Mouse (Mus musculus) small intestine, adult 2 months (tissue): ENCODE data around the gene Muc20.

Source experiments
- CTCF ChIP-seq: fragments of 200-500 bp; IDR thresholded peaks from 2 replicates; pipeline ENCODE4 v1.5.1; 2012; ENCODE audit warnings: low read depth, mild to moderate bottlenecking, control low read depth, inconsistent platforms, low read length, moderate library complexity, mixed read lengths; ENCODE audit not compliant: insufficient replicate concordance, insufficient read length; ENCODE audit errors: extremely low read depth
- POLR2A ChIP-seq: fragments of 200-500 bp; IDR thresholded peaks from 2 replicates; pipeline ENCODE4 v1.6.1; 2012; ENCODE audit warnings: low read depth, mild to moderate bottlenecking, control low read depth, inconsistent platforms, low read length, moderate library complexity

DNA sequence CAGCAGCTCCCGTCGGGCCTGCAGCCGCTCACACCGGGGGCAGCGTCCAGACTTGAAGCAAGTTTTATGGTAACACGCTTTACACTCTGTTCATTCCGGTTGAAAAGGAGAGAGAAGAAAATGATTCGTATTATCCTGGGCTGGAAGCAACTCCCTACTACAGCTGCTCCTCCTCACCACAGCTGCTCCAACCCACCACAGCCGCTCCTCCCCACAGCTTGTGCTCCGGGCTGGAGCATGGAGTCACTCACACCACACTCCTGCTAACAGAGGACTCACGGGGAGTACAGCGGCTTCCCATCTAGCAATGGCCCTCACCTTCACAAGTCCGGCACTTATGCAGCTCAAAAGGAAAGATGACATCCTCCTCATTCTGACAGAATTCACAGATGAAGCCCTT, 26.8 kb upstream of the Muc20 start:
- TF ChIP-seq POLR2A (no peak), CTCF (no peak)
